Mouse (Mus musculus) embryonic facial prominence, embryonic 11.5 days (tissue): ENCODE data around the gene Ear6. TPM values are rescaled to one million over a fixed set of nuclear protein-coding genes. Genes with fewer than 3 reads are reported as not detected.

ENCODE experiments used
- ATAC-seq: fragments of 200-750 bp; cut with Nextera tagmentation; replicated peaks from 2 replicates; pipeline ENCODE4 v1.8.0; 2017; ENCODE audit warnings: low read depth; ENCODE audit not compliant: insufficient number of reproducible peaks, low FRiP score, low TSS enrichment
- DNase-seq: peaks from one replicate; pipeline ENCODE4 v3.0.0-alpha.2; 2015; ENCODE audit warnings: low spot score
- H3K27ac ChIP-seq: fragments of 300-500 bp; sonication (generic); replicated peaks from 2 replicates; pipeline ENCODE4 v1.5.1; 2014; ENCODE audit warnings: mild to moderate bottlenecking, low read depth, low read length, control low read depth
- H3K27me3 ChIP-seq: fragments of 300-500 bp; sonication (generic); 2 replicates; pipeline ENCODE4 v1.6.1; 2014; ENCODE audit warnings: mild to moderate bottlenecking, low read length, moderate library complexity, mixed read lengths; ENCODE audit not compliant: control insufficient read depth, insufficient read depth
- H3K36me3 ChIP-seq: fragments of 300-500 bp; sonication (generic); replicated peaks from 2 replicates; pipeline ENCODE4 v1.6.1; 2014; ENCODE audit warnings: low read depth, mild to moderate bottlenecking, low read length, moderate library complexity, mixed read lengths; ENCODE audit not compliant: control insufficient read depth, insufficient read depth
- H3K4me1 ChIP-seq: fragments of 300-500 bp; sonication (generic); 2 replicates; pipeline ENCODE4 v1.6.1; 2014; ENCODE audit warnings: low read length, mixed read lengths; ENCODE audit not compliant: control insufficient read depth, insufficient read depth
- H3K4me2 ChIP-seq: fragments of 300-500 bp; sonication (generic); 2 replicates; pipeline ENCODE4 v1.6.1; 2014; ENCODE audit warnings: low read depth, mild to moderate bottlenecking, control low read depth, low read length, moderate library complexity
- H3K4me3 ChIP-seq: fragments of 300-500 bp; sonication (generic); 2 replicates; pipeline ENCODE4 v1.5.1; 2014; ENCODE audit warnings: low read depth, low read length, control low read depth
- H3K9ac ChIP-seq: fragments of 300-500 bp; sonication (generic); replicated peaks from 2 replicates; pipeline ENCODE4 v1.6.1; 2014; ENCODE audit warnings: mild to moderate bottlenecking, control low read depth, low read length
- H3K9me3 ChIP-seq: fragments of 300-500 bp; sonication (generic); replicated peaks from 2 replicates; pipeline ENCODE4 v1.6.1; 2016; ENCODE audit warnings: mild to moderate bottlenecking, low read length, inconsistent platforms, mixed read lengths; ENCODE audit not compliant: control insufficient read depth
- WGBS: fragments of 180-500 bp; shearing (Covaris S2); extraction: QIAGEN DNeasy Blood & Tissue Kit; methylation state at CpG from one replicate; pipeline ENCODE4 v1.1.7; 2014; 5-methylcytosine and 5-hydroxymethylcytosine counted together
- polyA plus RNA-seq: library from polyadenylated mRNA; unstranded; fragments of >200 nt; fragmentation: Nextera tagmentation; extraction: Ambion mirVana; gene quantifications from 2 replicates; pipeline ENCODE4 v1.2.1, GENCODE M21; 2014

Ear6 gene
- polyA plus RNA-seq, 1 experiment from 2014 or later = not detected

DNA sequence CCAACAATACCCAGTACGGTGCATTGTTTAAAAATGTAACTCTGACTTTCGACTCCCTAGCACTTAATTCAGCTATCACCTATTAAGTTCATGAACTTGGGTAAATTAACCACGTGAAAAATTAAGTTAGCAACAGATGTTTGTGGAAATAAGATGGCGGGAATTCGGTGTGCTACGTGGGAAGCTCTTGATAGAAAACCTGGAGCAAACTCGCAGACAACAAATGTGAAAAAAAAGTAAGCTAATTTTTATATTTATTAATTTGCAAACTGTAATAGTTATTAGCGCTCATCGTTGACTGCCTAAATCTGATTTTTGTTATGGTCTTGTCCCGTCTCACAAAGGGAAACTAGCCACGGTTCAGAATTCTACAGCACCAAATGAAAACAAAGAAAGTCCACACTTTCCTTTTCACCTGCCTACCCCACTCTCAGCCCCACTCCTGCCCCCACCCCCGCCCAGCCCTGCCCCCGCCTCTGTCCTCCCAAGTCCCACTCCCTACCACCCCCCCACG lies 30.6 kb downstream of the Ear6 start:
- Histone ChIP-seq H3K36me3 (no peaks in the 10 kb centered on the region; the same call in none of the 2 replicates), H3K27ac (peak overlapping the region; percentile 48; the same call in 1 of the 2 replicates), H3K4me1 (no peaks in the 10 kb centered on the region), H3K9me3 (no peaks in the 10 kb centered on the region), H3K4me3 (peak overlapping the region; percentile 62), H3K27me3 (no peaks in the 10 kb centered on the region), H3K9ac (peak overlapping the region; percentile 53), H3K4me2 (peak overlapping the region; percentile 51)
- 3% methylated on average over 14 of the region's 14 CpGs for WGBS
- ATAC-seq (no peak; the same call in 1 of the 2 replicates), DNase-seq (peak; percentile 73)

DNA sequence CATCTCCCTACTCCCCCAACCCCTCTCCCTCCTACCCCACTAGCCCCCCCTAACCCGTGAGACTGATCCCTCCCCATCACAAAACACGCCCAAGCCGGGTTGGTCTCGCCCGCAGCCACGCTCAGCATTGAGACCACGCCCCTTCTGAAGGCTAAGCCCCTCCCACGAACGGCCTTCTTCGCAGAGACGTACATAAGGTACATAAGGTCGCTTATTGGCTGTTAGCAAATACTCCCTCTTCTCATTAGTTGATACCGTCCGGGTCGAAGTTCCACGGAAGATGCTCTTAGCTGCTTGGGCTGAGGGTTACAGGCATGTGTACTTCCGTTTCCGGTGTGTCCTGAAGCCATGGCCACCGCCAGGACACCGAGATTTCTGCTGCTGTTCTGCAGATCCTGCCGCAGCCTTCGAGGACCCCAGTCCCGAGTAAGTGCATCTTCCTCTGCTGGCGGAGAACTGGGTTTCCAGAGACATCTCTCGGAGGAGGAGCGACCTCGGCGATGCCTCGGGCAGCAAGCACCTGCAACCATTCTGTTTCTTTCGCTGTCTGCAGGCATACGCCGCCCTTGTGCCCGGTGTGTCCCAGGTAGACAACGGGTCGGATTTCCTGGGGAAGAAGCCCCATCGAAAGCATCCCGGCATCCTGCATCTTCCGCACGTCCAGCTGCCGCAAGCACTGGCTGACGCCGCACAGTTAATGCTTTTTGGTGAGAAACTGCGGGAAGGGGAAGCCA lies 31.3 kb downstream of the Ear6 start, which contains the start of gene Mettl17:
TSS of gene Mettl17 (plus strand) at position 245 of the 734 bp plus-strand sequence.
- Histone ChIP-seq H3K4me1 (no peaks in the 10 kb centered on the region), H3K27me3 (no peaks in the 10 kb centered on the region), H3K9me3 (no peaks in the 10 kb centered on the region), H3K9ac (peak within 1 kb of the TSS; percentile 70), H3K36me3 (no peaks in the 10 kb centered on the region; the same call in none of the 2 replicates), H3K4me3 (peak within 1 kb of the TSS; percentile 62), H3K4me2 (peak within 1 kb of the TSS; percentile 74), H3K27ac (peak within 1 kb of the TSS; percentile 48; the same call in 1 of the 2 replicates)
- WGBS = under 1% methylated on average over 43 of the region's 43 CpGs
- peak; percentile 99 for DNase-seq
- peak; percentile 97 for ATAC-seq

DNA sequence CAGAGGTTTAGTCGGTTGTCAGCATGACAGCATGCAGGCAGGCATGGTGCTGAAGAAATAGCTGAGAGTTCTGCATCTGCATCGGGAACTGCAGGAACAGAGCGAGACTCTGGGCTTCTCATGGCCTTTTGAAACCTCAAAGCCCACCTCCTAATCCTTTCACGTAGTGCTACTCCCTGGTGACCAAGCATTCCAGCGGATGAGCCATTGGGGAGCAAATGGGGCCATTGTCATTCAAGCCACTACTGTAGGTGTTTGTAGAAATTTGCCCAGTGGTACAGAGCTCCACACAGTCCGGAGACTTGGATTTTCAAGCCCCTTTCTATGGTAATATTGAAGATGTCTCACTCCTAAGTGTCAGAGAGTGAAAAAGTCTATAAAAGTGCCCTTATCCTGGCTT lies 32.6 kb downstream of the Ear6 start:
- Histone ChIP-seq H3K4me2 (no peak overlapping the region), H3K36me3 (peaks cover 4% of the 10 kb centered on the region), H3K4me3 (peak overlapping the region; percentile 6; the same call in 1 of the 2 replicates), H3K27me3 (no peaks in the 10 kb centered on the region), H3K4me1 (no peaks in the 10 kb centered on the region), H3K9ac (no peak overlapping the region), H3K27ac (no peak overlapping the region), H3K9me3 (no peaks in the 10 kb centered on the region)
- 52% methylated on average over 6 of the region's 6 CpGs for WGBS
- DNase-seq (no peak), ATAC-seq (no peak)

DNA sequence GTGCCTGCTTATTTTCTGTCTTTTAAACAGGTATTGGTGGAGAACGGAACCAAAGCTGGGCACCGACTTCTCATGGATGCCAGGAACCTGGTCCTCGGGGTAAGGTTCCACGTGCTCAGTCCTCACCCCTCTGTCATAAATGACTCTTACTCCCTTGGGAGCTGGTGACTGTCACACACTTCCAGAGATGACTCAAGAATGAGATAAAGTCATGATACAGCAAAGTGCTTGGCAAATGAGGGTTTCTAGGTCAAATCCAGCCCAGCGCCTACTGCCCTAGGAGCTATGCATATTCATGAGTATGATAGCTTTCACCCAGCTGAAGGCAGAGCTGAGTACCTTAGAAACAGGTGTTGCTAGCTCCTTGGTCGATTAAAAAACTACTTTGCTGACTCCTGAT lies 36.3 kb downstream of the Ear6 start:
- H3K9me3 ChIP-seq = no peaks in the 10 kb centered on the region
- H3K4me2 ChIP-seq = no peak overlapping the region
- no peak overlapping the region for H3K27ac ChIP-seq
- no peak overlapping the region for H3K4me3 ChIP-seq
- H3K27me3 ChIP-seq = no peaks in the 10 kb centered on the region
- ATAC-seq (no peak), DNase-seq (no peak)
- WGBS = 85% methylated on average over 6 of the region's 6 CpGs
- H3K4me1 ChIP-seq = no peaks in the 10 kb centered on the region
- H3K36me3 ChIP-seq = peaks cover 10% of the 10 kb centered on the region
- H3K9ac ChIP-seq = no peak overlapping the region

DNA sequence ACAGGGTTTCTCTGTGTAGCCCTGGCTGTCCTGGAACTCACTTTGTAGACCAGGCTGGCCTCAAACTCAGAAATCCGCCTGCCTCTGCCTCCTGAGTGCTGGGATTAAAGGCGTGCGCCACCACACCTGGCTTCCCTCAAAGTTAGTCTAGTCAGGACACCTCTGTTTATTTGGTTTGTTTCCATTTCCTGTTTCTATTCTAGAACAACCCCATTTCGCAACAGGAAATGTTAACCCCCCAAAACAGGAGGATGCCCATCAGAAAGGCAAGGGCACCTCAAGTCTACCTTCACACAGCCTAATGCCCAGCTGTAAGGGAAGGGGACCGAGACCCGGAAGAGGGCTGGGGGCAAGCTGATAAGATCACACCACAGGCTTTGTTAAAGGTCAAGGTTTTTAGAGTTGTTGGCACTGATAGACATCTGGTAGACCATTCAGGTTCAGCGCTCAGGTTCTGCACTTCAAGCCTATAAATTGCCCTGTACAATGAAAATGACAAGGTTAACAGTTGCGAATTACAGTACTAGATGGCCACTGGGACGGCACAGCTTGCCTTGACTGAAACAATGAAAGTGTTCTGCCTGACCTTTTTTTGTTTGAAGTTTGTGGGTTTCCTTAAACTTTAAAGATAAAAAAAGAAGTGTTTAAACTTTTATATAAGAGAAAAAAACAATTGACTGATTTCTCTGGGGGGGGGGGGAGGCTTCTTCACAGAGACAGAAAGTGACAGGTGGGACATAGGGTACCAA lies 38.9 kb downstream of the Ear6 start, which contains the start of gene Slc39a2:
TSS of gene Slc39a2 (plus strand) at position 699 of the 749 bp plus-strand sequence.
- Histone ChIP-seq H3K4me2 (no peak within 1 kb of the TSS), H3K36me3 (peaks cover 10% of the 10 kb centered on the region)
- WGBS = 93% methylated on average over 9 of the region's 9 CpGs

DNA sequence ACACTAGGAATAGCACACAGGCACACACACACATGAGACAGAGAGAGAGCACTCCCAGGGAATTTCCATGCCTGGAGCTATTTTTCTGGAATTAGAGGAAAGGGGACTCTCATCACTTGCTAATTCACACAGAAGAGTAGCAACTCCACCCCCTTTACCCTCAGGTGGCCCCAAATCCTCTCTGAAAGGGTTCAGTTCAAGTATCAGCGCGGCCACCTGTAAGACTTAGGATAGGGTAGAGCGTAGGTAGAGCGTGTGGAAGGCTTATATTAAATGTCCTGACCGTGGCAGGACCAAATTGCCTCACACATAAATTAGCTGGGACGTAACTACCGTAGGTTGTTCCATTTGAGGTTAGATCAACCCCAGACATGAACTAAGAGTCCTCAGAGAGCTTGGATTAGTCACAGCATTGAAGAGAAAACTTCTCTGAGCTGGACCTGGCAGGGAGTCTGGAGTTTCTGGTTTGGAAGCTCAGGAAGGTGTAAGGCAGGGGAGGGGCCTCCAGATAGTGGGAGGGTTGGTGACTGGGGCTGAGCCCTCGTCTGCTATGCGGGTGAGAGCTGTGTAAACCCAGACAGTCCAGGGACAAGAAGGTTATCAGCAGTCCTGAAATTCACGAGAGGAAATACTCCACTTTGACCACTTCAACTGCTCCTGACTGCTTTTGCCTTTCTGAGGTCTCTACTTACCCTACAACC lies 39.7 kb downstream of the Ear6 start:
- Histone ChIP-seq H3K4me2 (no peak overlapping the region), H3K9ac (no peak overlapping the region), H3K4me1 (no peaks in the 10 kb centered on the region), H3K36me3 (peaks cover 10% of the 10 kb centered on the region), H3K4me3 (no peak overlapping the region), H3K27ac (no peak overlapping the region), H3K27me3 (no peaks in the 10 kb centered on the region), H3K9me3 (no peaks in the 10 kb centered on the region)
- DNase-seq (no peak), ATAC-seq (peak; percentile 66; the same call in 1 of the 2 replicates)
- 20% methylated on average over 10 of the region's 10 CpGs for WGBS

More for the DNA sequence above, 38.9 kb downstream of the Ear6 start, which contains the start of gene Slc39a2:
- Histone ChIP-seq H3K27ac (no peak within 1 kb of the TSS), H3K4me3 (no peak within 1 kb of the TSS), H3K9ac (no peak within 1 kb of the TSS), H3K4me1 (no peaks in the 10 kb centered on the region), H3K9me3 (no peaks in the 10 kb centered on the region), H3K27me3 (no peaks in the 10 kb centered on the region)
- DNase-seq (no peak), ATAC-seq (no peak)

DNA sequence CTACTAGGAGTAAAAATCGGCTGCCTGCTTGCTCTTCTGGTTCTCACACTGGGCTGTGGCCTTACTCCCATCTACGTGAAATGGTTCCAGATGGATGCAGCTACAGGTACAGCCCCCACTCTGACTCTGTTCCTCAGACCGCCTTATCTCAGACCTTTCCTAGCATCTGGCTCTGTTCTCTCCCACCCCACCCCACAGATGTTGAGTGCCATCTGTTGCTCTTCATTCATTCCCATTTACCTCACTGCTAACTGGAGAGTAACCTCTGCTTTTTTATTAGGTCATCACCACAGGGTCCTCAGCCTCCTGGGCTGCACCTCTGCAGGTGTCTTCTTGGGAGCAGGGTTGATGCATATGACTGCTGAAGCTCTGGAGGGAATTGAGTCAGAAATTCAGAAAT lies 40.3 kb downstream of the Ear6 start:
- WGBS = 35% methylated on average over 3 of the region's 3 CpGs
- H3K9ac ChIP-seq = no peak overlapping the region
- no peak overlapping the region for H3K27ac ChIP-seq
- ATAC-seq = 0 out of 2 replicates have a peak, but pooled peaks have one; percentile 8
- peaks cover 10% of the 10 kb centered on the region for H3K36me3 ChIP-seq
- no peak for DNase-seq
- H3K9me3 ChIP-seq = no peaks in the 10 kb centered on the region
- no peaks in the 10 kb centered on the region for H3K4me1 ChIP-seq
- H3K27me3 ChIP-seq = no peaks in the 10 kb centered on the region
- no peak overlapping the region for H3K4me3 ChIP-seq
- no peak overlapping the region for H3K4me2 ChIP-seq
